Mouse (Mus musculus): ENCODE measurements around the gene Tgif1.

DNA sequence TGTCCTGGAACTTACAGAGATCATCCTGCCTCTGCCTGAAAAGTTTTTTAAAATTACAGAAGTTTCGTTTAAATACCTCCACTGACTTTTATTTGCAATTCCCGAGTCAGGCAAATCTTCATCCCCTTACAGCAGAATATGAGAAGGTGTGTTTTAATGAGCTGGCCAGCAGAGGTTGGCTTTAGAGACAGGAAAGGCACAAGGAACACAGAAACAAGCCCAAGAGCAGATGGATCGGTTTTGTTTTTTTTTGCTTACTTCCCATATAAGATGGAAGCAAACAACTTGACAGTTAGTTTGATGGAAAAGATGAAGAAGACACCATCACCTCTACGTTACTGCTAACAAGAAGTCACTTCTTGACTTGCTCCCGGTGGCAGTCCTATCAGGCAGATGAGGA, 18.3 kb upstream of the Tgif1 start:
- TF ChIP-seq CTCF (IDR thresholded peaks at IDR 0.05; ENCODE audit: low read depth) (no peak), EP300 (IDR thresholded peaks at IDR 0.05; ENCODE audit: low read depth) (no peak)

All from liver, embryonic 14.5 days (tissue).